Mouse (Mus musculus): Measurements from ENCODE around the gene Abcg8.

DNA sequence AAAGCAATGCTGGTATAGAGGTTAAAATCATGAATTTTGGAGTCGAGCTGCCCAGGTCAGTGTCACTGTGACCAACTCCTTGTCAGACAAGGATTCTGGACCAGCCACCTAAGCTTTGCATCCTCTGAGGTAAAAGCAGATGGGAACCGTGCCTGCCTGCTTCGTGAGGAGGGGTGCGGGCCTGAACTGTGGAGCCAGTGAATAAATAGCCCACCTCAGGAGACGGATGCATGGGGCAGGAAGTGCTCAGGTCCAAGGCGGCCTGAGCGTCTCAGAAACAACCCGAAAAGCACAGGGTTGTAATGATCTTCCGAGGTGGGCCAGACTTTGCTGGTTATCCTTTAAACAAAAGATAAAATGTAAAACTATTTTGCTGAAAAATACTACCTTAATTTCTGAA is 31.0 kb upstream of the Abcg8 start:
- no peak for TF ChIP-seq CTCF (IDR thresholded peaks at IDR 0.05; ENCODE audit: low read depth)
- no peak for TF ChIP-seq EP300 (IDR thresholded peaks at IDR 0.05; ENCODE audit: low read depth)
